Mouse (Mus musculus): ENCODE measurements at regions not wholly inside any gene's neighbourhood (a gene's known extent, or its start where the extent isn't known, plus 50 kb on each side); places are given as distances from the start of the nearest gene placed in this dataset.

DNA sequence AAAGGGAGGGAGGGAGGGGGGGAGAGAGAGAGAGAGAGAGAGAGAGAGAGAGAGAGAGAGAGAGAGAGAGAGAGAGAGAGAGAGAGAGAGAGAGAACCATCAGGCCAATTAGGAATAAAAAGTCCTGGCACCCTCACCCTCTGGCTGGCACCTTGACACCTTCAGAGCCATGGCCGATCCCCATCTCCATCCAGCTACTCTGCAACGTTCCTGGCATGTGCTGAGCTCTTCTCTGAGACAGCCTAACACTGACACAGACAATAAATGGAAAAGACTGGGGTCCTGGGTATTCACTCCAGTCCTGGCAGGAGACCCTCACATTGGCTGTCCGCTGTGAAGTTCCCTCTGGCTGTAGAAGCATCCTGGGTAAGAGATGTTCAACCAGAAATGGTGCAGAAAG lies 75.2 kb upstream of the Ndufb6 start:
- H3K4me1 ChIP-seq, result no peaks in the 10 kb centered on the region
- ATAC-seq (ENCODE audit: extremely low read depth, insufficient number of reproducible peaks, low FRiP score, low TSS enrichment), result no peak
- no peak overlapping the region for H3K4me3 ChIP-seq
- no peak overlapping the region for H3K27ac ChIP-seq (replicated peaks)
- no peaks in the 10 kb centered on the region for H3K36me3 ChIP-seq
- no peak overlapping the region for H3K4me2 ChIP-seq
- no peaks in the 10 kb centered on the region for H3K27me3 ChIP-seq (replicated peaks)
- no peak overlapping the region for H3K9ac ChIP-seq
- 70% methylated on average over 3 of the region's 3 CpGs for WGBS
- no peaks in the 10 kb centered on the region for H3K9me3 ChIP-seq

DNA sequence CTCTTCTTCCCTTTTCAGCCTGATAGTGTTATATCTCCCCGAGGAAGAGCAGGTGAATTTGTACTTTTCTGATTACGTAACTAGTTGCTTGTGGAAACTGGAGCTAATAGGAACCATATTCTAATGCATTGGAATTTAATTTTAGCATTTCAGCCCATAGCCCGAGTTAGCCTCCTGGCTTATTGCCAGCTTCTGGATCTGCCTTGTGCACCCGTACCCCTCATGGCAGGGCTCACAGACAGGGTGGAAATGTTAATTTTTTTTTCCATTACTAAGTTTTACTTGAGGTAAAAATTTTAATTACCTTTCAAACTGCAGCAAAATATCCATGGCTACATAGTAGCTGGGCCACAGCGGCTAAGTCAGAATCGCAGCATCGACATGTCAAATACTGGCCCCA lies 72.4 kb upstream of the Ndufb6 start:
- Histone ChIP-seq H3K27ac (replicated peaks) (no peak overlapping the region), H3K9ac (no peak overlapping the region), H3K4me2 (no peak overlapping the region), H3K4me3 (no peak overlapping the region), H3K4me1 (no peaks in the 10 kb centered on the region), H3K9me3 (no peaks in the 10 kb centered on the region), H3K36me3 (no peaks in the 10 kb centered on the region), H3K27me3 (replicated peaks) (no peaks in the 10 kb centered on the region)
- WGBS, result 68% methylated on average over 7 of the region's 7 CpGs
- ATAC-seq (ENCODE audit: extremely low read depth, insufficient number of reproducible peaks, low FRiP score, low TSS enrichment), result no peak

DNA sequence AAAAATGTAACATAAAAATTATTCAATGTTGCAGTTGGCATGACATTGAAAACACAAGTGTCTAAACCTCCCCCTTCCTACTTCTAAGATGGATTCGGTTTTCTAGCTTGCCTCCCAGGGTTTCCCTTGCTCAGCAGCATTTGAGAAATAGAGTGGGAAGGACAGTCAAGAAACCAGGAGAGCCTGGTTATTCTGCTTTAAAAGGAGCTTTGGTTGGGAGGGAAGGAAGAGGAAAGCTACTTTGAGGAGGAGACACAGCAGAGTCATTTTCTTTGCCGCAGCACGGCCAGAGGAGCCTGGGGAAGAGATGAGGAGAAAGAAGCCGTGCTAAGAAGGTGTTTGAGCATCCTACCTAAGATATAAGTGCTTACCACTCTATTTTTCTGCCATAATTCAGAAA lies 71.9 kb upstream of the Ndufb6 start:
- no peak overlapping the region for H3K9ac ChIP-seq
- no peak overlapping the region for H3K4me3 ChIP-seq
- H3K36me3 ChIP-seq, result no peaks in the 10 kb centered on the region
- no peak overlapping the region for H3K27ac ChIP-seq (replicated peaks)
- 75% methylated on average over 4 of the region's 4 CpGs for WGBS
- ATAC-seq (ENCODE audit: extremely low read depth, insufficient number of reproducible peaks, low FRiP score, low TSS enrichment), result no peak
- no peaks in the 10 kb centered on the region for H3K4me1 ChIP-seq
- H3K9me3 ChIP-seq, result no peaks in the 10 kb centered on the region
- H3K27me3 ChIP-seq (replicated peaks), result no peaks in the 10 kb centered on the region
- no peak overlapping the region for H3K4me2 ChIP-seq

DNA sequence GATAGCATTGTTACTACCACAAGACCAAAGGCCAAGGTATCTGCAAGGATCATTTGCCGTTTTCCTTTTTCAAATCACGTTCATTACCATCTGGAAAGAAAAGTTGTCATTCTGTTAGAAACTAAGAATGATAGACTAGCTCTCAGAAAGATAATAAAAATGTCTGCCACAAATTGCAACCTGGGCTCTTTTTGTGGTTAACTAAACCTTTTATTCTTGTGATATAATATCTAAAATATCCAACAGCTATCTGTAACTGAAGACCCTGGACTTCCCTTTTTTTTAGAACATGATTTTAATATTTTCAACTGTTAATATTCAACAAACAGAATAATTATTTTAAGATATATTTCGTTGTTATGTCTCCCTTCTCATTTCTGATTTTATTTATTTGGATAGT lies 66.6 kb upstream of the Ndufb6 start:
- H3K27me3 ChIP-seq (replicated peaks), result no peaks in the 10 kb centered on the region
- H3K4me2 ChIP-seq, result no peak overlapping the region
- WGBS, result 55% methylated on average over 3 of the region's 3 CpGs
- no peaks in the 10 kb centered on the region for H3K36me3 ChIP-seq
- no peak overlapping the region for H3K9ac ChIP-seq
- no peak overlapping the region for H3K27ac ChIP-seq (replicated peaks)
- no peak overlapping the region for H3K4me3 ChIP-seq
- ATAC-seq (ENCODE audit: extremely low read depth, insufficient number of reproducible peaks, low FRiP score, low TSS enrichment), result no peak
- H3K4me1 ChIP-seq, result no peaks in the 10 kb centered on the region
- H3K9me3 ChIP-seq, result no peaks in the 10 kb centered on the region

DNA sequence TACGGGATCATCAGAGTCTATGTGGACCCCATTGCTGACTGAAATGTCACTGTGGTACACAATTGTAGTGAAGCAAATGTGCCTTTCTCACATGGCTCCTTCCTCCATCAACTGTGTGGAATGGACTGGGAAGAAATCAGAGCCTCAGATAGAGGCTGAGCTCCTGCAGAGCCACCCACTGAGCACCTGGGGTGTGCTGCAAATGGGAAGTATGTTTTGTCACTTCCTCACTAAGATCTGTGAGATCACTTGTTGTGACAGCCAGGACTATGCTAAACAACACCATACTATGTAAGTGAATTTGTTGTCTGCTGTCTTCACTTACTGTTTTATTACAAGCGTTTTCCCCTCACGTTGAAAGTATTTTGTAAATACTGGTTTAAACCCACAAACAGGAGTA lies 63.0 kb upstream of the Ndufb6 start:
- 70% methylated on average over 3 of the region's 3 CpGs for WGBS
- H3K27ac ChIP-seq (replicated peaks), result no peak overlapping the region
- H3K4me3 ChIP-seq, result no peak overlapping the region
- no peaks in the 10 kb centered on the region for H3K9me3 ChIP-seq
- no peaks in the 10 kb centered on the region for H3K36me3 ChIP-seq
- no peak overlapping the region for H3K9ac ChIP-seq
- ATAC-seq (ENCODE audit: extremely low read depth, insufficient number of reproducible peaks, low FRiP score, low TSS enrichment), result no peak
- H3K4me1 ChIP-seq, result no peaks in the 10 kb centered on the region
- no peak overlapping the region for H3K4me2 ChIP-seq
- no peaks in the 10 kb centered on the region for H3K27me3 ChIP-seq (replicated peaks)

DNA sequence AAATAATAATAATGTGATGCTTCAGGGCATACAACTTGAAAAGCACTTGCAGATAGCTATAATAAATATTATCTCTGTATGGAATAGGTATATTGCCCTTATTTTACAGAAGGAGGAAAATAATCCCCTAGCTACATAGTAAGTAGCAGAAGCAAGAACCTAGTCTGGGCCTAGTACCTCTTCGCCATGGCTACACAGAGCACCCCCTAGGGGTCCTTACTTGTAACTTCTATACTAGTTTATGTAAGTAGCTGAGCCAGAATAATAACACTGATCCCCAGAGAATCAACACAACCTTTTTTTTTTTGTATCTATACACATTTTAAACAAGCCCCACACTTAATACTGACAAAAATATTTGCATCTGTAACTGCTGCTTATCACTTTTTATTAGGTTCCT lies 55.6 kb upstream of the Ndufb6 start:
- Histone ChIP-seq H3K4me1 (peaks cover 4% of the 10 kb centered on the region), H3K27me3 (replicated peaks) (no peaks in the 10 kb centered on the region), H3K27ac (replicated peaks) (no peak overlapping the region), H3K4me3 (no peak overlapping the region), H3K4me2 (no peak overlapping the region), H3K36me3 (no peaks in the 10 kb centered on the region), H3K9ac (no peak overlapping the region), H3K9me3 (no peaks in the 10 kb centered on the region)
- 43% methylated on average over 1 of the region's 1 CpGs for WGBS
- no peak for ATAC-seq (ENCODE audit: extremely low read depth, insufficient number of reproducible peaks, low FRiP score, low TSS enrichment)

DNA sequence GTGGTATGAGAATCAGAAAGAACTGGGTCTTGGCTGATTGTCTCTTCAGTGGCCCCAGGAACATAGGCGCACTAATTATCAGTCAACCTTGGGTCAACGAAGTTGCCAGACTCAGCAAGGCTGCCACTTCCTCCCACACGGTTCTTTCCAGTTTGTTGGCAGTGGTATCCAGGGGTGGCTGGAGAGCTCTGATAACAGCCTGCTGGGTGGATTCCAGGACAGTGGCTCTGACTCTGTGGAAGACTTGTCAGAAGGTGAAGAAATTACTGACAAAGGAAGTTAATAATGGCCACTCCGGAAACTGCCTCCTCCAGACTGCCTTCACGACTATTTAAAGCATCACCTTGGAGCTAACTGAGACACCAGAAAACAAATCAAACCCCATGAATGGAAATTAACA lies 50.5 kb upstream of the Ndufb6 start:
- H3K36me3 ChIP-seq, result no peaks in the 10 kb centered on the region
- WGBS, result 14% methylated on average over 5 of the region's 5 CpGs
- H3K9ac ChIP-seq, result no peak overlapping the region
- no peaks in the 10 kb centered on the region for H3K27me3 ChIP-seq (replicated peaks)
- ATAC-seq (ENCODE audit: extremely low read depth, insufficient number of reproducible peaks, low FRiP score, low TSS enrichment), result no peak
- H3K4me3 ChIP-seq, result no peak overlapping the region
- H3K4me1 ChIP-seq, result peaks cover 9% of the 10 kb centered on the region
- H3K27ac ChIP-seq (replicated peaks), result peak overlapping the region; percentile 42; the same call in 1 of the 2 replicates
- no peaks in the 10 kb centered on the region for H3K9me3 ChIP-seq
- H3K4me2 ChIP-seq, result no peak overlapping the region

Measured in heart, embryonic 13.5 days (tissue).